Mouse (Mus musculus) layer of hippocampus, adult 2 months (tissue): ENCODE results near the gene Sfmbt2. TPM values are rescaled to one million over a fixed set of nuclear protein-coding genes. Genes with fewer than 3 reads are reported as not detected.
"Not testable (repeated sequence)": the region's sequence is repeated elsewhere in the genome, so short reads cannot be mapped to it uniquely, and the experiment has no call there.

Source experiments
- DNase-seq, 2 experiments: peaks; one replicate each; pipeline ENCODE4 v3.0.0; 2022; ENCODE audit warnings: low spot score in 2 of 2
- H3K27ac ChIP-seq: fragments of 200-600 bp; 2 replicates; pipeline ENCODE4 v1.8.1; 2022
- H3K4me3 ChIP-seq: fragments of 200-600 bp; 2 replicates; pipeline ENCODE4 v1.8.1; 2022; ENCODE audit warnings: mild to moderate bottlenecking
- CTCF ChIP-seq: fragments of 200-600 bp; conservative IDR thresholded peaks from 2 replicates; pipeline ENCODE4 v1.8.1; 2022; ENCODE audit warnings: antibody characterized with exemption, mild to moderate bottlenecking, moderate library complexity
- long read RNA-seq, 2 experiments: library from polyadenylated mRNA; stranded (forward); transcript quantifications; one replicate each; pipeline ENCODE4 v2.0.0; 2021; ENCODE audit warnings: borderline mapping rate in 2 of 2
- total RNA-seq, 2 experiments: library from RNA; stranded (reverse); gene quantifications; 2 replicates each; pipeline ENCODE4 v1.2.3; 2021

The Sfmbt2 gene
- total RNA-seq = 1 to 10 TPM; 3.6 to 4.3 TPM
- long read RNA-seq, experiment 1, partial matches to known transcripts = 2 of 2 reads
- long read RNA-seq, experiment 1, other reads (novel, unspliced or antisense) = 0 of 2 reads
- long read RNA-seq, experiment 2, partial matches to known transcripts = 1 of 2 reads
- long read RNA-seq, experiment 2, other reads (novel, unspliced or antisense) = 0 of 2 reads

GRCm38 (mm10) chr2:10370176-10370575, at the start of gene Sfmbt2:
Gene Sfmbt2, plus strand, starts transcription at chr2:10370510.
- no peak for TF ChIP-seq CTCF
- DNase-seq = no peak
- no peak within 1 kb of the TSS for H3K27ac ChIP-seq
- no peak within 1 kb of the TSS for H3K4me3 ChIP-seq

GRCm38 (mm10) chr2:10321093-10321492, 49.2 kb upstream of the Sfmbt2 start:
- Histone ChIP-seq H3K27ac (no peak overlapping the region), H3K4me3 (no peak overlapping the region)
- no peak for TF ChIP-seq CTCF
- no peak for DNase-seq

- no peak for TF ChIP-seq CTCF
- DNase-seq = no peak
Observed at GRCm38 (mm10) chr2:10323173-10323572, 47.1 kb upstream of the Sfmbt2 start.

GRCm38 (mm10) chr2:10324980-10325379, 45.3 kb upstream of the Sfmbt2 start:
- TF ChIP-seq CTCF = no peak

More at GRCm38 (mm10) chr2:10323173-10323572, 47.1 kb upstream of the Sfmbt2 start:
- no peak overlapping the region for H3K4me3 ChIP-seq
- H3K27ac ChIP-seq = no peak overlapping the region

GRCm38 (mm10) chr2:10330216-10330615, 40.1 kb upstream of the Sfmbt2 start:
- no peak for DNase-seq
- H3K4me3 ChIP-seq = no peak overlapping the region

More at GRCm38 (mm10) chr2:10324980-10325379, 45.3 kb upstream of the Sfmbt2 start:
- no peak for DNase-seq
- no peak overlapping the region for H3K4me3 ChIP-seq
- no peak overlapping the region for H3K27ac ChIP-seq

GRCm38 (mm10) chr2:10334299-10334698, 36.0 kb upstream of the Sfmbt2 start:
- no peak overlapping the region for H3K27ac ChIP-seq
- H3K4me3 ChIP-seq = no peak overlapping the region
- no peak for DNase-seq
- TF ChIP-seq CTCF = no peak

More at GRCm38 (mm10) chr2:10330216-10330615, 40.1 kb upstream of the Sfmbt2 start:
- no peak for TF ChIP-seq CTCF
- no peak overlapping the region for H3K27ac ChIP-seq

- H3K4me3 ChIP-seq = no peak overlapping the region
- no peak for DNase-seq
- TF ChIP-seq CTCF = no peak
- H3K27ac ChIP-seq = no peak overlapping the region
Observed at GRCm38 (mm10) chr2:10335037-10335608, 35.2 kb upstream of the Sfmbt2 start.

- H3K4me3 ChIP-seq = no peak overlapping the region
- no peak overlapping the region for H3K27ac ChIP-seq
- DNase-seq = no peak
- TF ChIP-seq CTCF = no peak
Observed at GRCm38 (mm10) chr2:10340022-10340421, 30.3 kb upstream of the Sfmbt2 start.

GRCm38 (mm10) chr2:10343523-10343922, 26.8 kb upstream of the Sfmbt2 start:
- TF ChIP-seq CTCF = no peak
- DNase-seq = no peak
- H3K4me3 ChIP-seq = no peak overlapping the region
- no peak overlapping the region for H3K27ac ChIP-seq

GRCm38 (mm10) chr2:10344073-10344472, 26.2 kb upstream of the Sfmbt2 start:
- not testable (repeated sequence) for H3K4me3 ChIP-seq, DNase-seq, H3K27ac ChIP-seq
- TF ChIP-seq CTCF = 0 out of 2 replicates have a peak, but pooled peaks have one; percentile 12

GRCm38 (mm10) chr2:10347193-10347592, 23.1 kb upstream of the Sfmbt2 start:
- DNase-seq = no peak
- TF ChIP-seq CTCF = no peak

GRCm38 (mm10) chr2:10348036-10348435, 22.3 kb upstream of the Sfmbt2 start:
- no peak overlapping the region for H3K4me3 ChIP-seq
- no peak for DNase-seq
- no peak for TF ChIP-seq CTCF
- no peak overlapping the region for H3K27ac ChIP-seq

More at GRCm38 (mm10) chr2:10347193-10347592, 23.1 kb upstream of the Sfmbt2 start:
- Histone ChIP-seq H3K27ac (no peak overlapping the region), H3K4me3 (no peak overlapping the region)

GRCm38 (mm10) chr2:10350266-10350810, 20.0 kb upstream of the Sfmbt2 start:
- Histone ChIP-seq H3K4me3 (no peak overlapping the region), H3K27ac (no peak overlapping the region)
- no peak for DNase-seq
- TF ChIP-seq CTCF = no peak

GRCm38 (mm10) chr2:10351125-10351524, 19.2 kb upstream of the Sfmbt2 start:
- no peak for DNase-seq
- H3K4me3 ChIP-seq = no peak overlapping the region
- no peak overlapping the region for H3K27ac ChIP-seq
- TF ChIP-seq CTCF = no peak
